ENCODE assay signal across 21 mouse cellular contexts in genomic region chr6:135713716-135714115, GRCm38 (mm10).
DNase-seq lines count a peak whose midpoint lies in the region; ATAC-seq and TF ChIP-seq lines count a peak whose summit lies in the region.
"Had no signal": no experiment of that assay in that cellular context is flagged by ENCODE, and none has a peak within 500 bp of the region (broad histone marks: within the 10 kb centered on the region; RNA-seq: fewer than 3 reads in every experiment).

No protein-coding gene starts in this region.

- 0 out of 2 replicates have a peak, but pooled peaks have one; percentile 10 for ATAC-seq in embryonic facial prominence, embryonic 13.5 days (ENCODE audit: insufficient number of reproducible peaks, insufficient read depth, low FRiP score, low TSS enrichment, low read depth)
- ATAC-seq in lung, postnatal 0 days, result peak; percentile 61
- no peak for ATAC-seq in midbrain, embryonic 13.5 days
- ATAC-seq: CD4-positive, CD25-positive, alpha-beta regulatory T cell, adult 4 months; forebrain, embryonic 13.5 days; forebrain, embryonic 15.5 days had no signal

- no peak for DNase-seq in embryonic facial prominence, embryonic 10.5 days (ENCODE audit: low spot score)
- no peak for DNase-seq in lung, postnatal 0 days (ENCODE audit: low spot score)
- no peak for DNase-seq in lung, postnatal 4 days
- DNase-seq in ES-E14 (ENCODE audit: low read depth, low spot score) (no peak), ZHBTc4 (ENCODE audit: low read depth, low spot score) (peak; percentile 81)
- DNase-seq in right cerebral cortex, postnatal 36 days (ENCODE audit: low spot score in 2 of 2), result no peak
- DNase-seq: adrenal gland, adult 2 months; adrenal gland, postnatal 10 days; adrenal gland, postnatal 25 days; B cell, adult 2 months; cerebellum, adult 11 months; cerebellum, adult 18-20 months; cerebellum, adult 8-10 months; cerebellum, adult 9-11 months; cerebellum, postnatal 25 days had no signal

- in situ Hi-C loops in ES-E14 (cut with MboI; ENCODE audit: low sequenced_read_pairs in 2 of 2, unreplicated experiment in 2 of 2), result no loop called here

- H3K27ac ChIP-seq in embryonic facial prominence, embryonic 13.5 days, result no peak overlapping the region
- no peak overlapping the region for H3K27ac ChIP-seq in embryonic facial prominence, embryonic 10.5 days (replicated peaks)
- no peak overlapping the region for H3K27ac ChIP-seq in lung, postnatal 0 days (ENCODE audit: low read length)
- H3K27ac ChIP-seq in ES-E14 (ENCODE audit: insufficient read depth, low read depth, low read length, poor library complexity, severe bottlenecking), result peak overlapping the region; percentile 90
- H3K27ac ChIP-seq in midbrain, embryonic 13.5 days, result no peak overlapping the region
- H3K27ac ChIP-seq: forebrain, embryonic 13.5 days; forebrain, embryonic 15.5 days had no signal

- H3K4me3 ChIP-seq in embryonic facial prominence, embryonic 13.5 days, result no peak overlapping the region
- no peak overlapping the region for H3K4me3 ChIP-seq in embryonic facial prominence, embryonic 10.5 days
- H3K4me3 ChIP-seq in lung, postnatal 0 days (ENCODE audit: low read depth, low read length), result no peak overlapping the region
- peak overlapping the region in 1 of 2 experiments; percentile 24; a peak in 3 of 4 replicates for H3K4me3 ChIP-seq in ES-E14 (ENCODE audit: insufficient read depth in 1 of 2, low read depth in 1 of 2, low read length in 2 of 2, poor library complexity in 1 of 2, severe bottlenecking in 1 of 2)
- H3K4me3 ChIP-seq in midbrain, embryonic 13.5 days (replicated peaks), result no peak overlapping the region
- H3K4me3 ChIP-seq: forebrain, embryonic 13.5 days; forebrain, embryonic 15.5 days had no signal

- no peaks in the 10 kb centered on the region for H3K36me3 ChIP-seq in embryonic facial prominence, embryonic 13.5 days
- H3K36me3 ChIP-seq in embryonic facial prominence, embryonic 10.5 days (replicated peaks), result no peaks in the 10 kb centered on the region
- no peaks in the 10 kb centered on the region for H3K36me3 ChIP-seq in lung, postnatal 0 days (ENCODE audit: insufficient read depth, low read length)
- H3K36me3 ChIP-seq in ES-E14 (ENCODE audit: control insufficient read depth, insufficient read depth, low read length, poor library complexity, severe bottlenecking), result peaks cover 2% of the 10 kb centered on the region; the same call in 1 of the 2 replicates
- no peaks in the 10 kb centered on the region for H3K36me3 ChIP-seq in midbrain, embryonic 13.5 days
- H3K36me3 ChIP-seq: forebrain, embryonic 15.5 days had no signal

- no peak overlapping the region for H3K4me2 ChIP-seq in embryonic facial prominence, embryonic 13.5 days
- no peak overlapping the region for H3K4me2 ChIP-seq in lung, postnatal 0 days (replicated peaks; ENCODE audit: low read depth, low read length)
- no peak overlapping the region for H3K4me2 ChIP-seq in midbrain, embryonic 13.5 days (replicated peaks)
- H3K4me2 ChIP-seq: forebrain, embryonic 13.5 days; forebrain, embryonic 15.5 days had no signal

- no peak overlapping the region for H3K9ac ChIP-seq in embryonic facial prominence, embryonic 13.5 days
- no peak overlapping the region for H3K9ac ChIP-seq in lung, postnatal 0 days (replicated peaks; ENCODE audit: low read depth)
- peak overlapping the region; percentile 41; the same call in 1 of the 2 replicates for H3K9ac ChIP-seq in ES-E14 (ENCODE audit: insufficient read depth, low read depth, low read length, poor library complexity, severe bottlenecking)
- no peak overlapping the region for H3K9ac ChIP-seq in midbrain, embryonic 13.5 days (replicated peaks)
- H3K9ac ChIP-seq: forebrain, embryonic 13.5 days; forebrain, embryonic 15.5 days had no signal

- no peaks in the 10 kb centered on the region for H3K27me3 ChIP-seq in embryonic facial prominence, embryonic 13.5 days
- no peaks in the 10 kb centered on the region for H3K27me3 ChIP-seq in embryonic facial prominence, embryonic 10.5 days (replicated peaks; ENCODE audit: low read depth, poor library complexity, severe bottlenecking)
- no peaks in the 10 kb centered on the region for H3K27me3 ChIP-seq in lung, postnatal 0 days (replicated peaks; ENCODE audit: insufficient read depth, low read length)
- no peaks in the 10 kb centered on the region for H3K27me3 ChIP-seq in midbrain, embryonic 13.5 days
- H3K27me3 ChIP-seq: CH12.LX; forebrain, embryonic 13.5 days; forebrain, embryonic 15.5 days had no signal

- no peaks in the 10 kb centered on the region for H3K4me1 ChIP-seq in embryonic facial prominence, embryonic 13.5 days
- H3K4me1 ChIP-seq in embryonic facial prominence, embryonic 10.5 days, result no peaks in the 10 kb centered on the region
- H3K4me1 ChIP-seq in lung, postnatal 0 days (ENCODE audit: insufficient read depth, low read depth, low read length), result no peaks in the 10 kb centered on the region
- peaks cover 9 to 17% of the 10 kb centered on the region in 2 experiments; a peak in 3 of 4 replicates for H3K4me1 ChIP-seq in ES-E14 (ENCODE audit: control insufficient read depth in 2 of 2, insufficient read depth in 2 of 2, low read length in 2 of 2, poor library complexity in 1 of 2)
- 0 out of 2 replicates have a peak, but pooled peaks cover 3% of the 10 kb centered on the region for H3K4me1 ChIP-seq in midbrain, embryonic 13.5 days (replicated peaks)
- H3K4me1 ChIP-seq: forebrain, embryonic 13.5 days; forebrain, embryonic 15.5 days had no signal

- TF ChIP-seq EP300 in lung, postnatal 0 days (IDR thresholded peaks at IDR 0.05), result no peak

- no peak for TF ChIP-seq CTCF in lung, postnatal 0 days (IDR thresholded peaks at IDR 0.05)

- H3K9me3 ChIP-seq in embryonic facial prominence, embryonic 13.5 days, result no peaks in the 10 kb centered on the region
- no peaks in the 10 kb centered on the region for H3K9me3 ChIP-seq in embryonic facial prominence, embryonic 10.5 days
- no peaks in the 10 kb centered on the region for H3K9me3 ChIP-seq in lung, postnatal 0 days (ENCODE audit: low read length)
- H3K9me3 ChIP-seq in ES-E14 (ENCODE audit: control insufficient read depth, insufficient read depth, low read depth, low read length), result no peaks in the 10 kb centered on the region
- H3K9me3 ChIP-seq in midbrain, embryonic 13.5 days, result no peaks in the 10 kb centered on the region
- H3K9me3 ChIP-seq: forebrain, embryonic 13.5 days; forebrain, embryonic 15.5 days had no signal

- 67% methylated on average over 8 of the region's 8 CpGs for WGBS in embryonic facial prominence, embryonic 13.5 days
- 75% methylated on average over 8 of the region's 8 CpGs for WGBS in embryonic facial prominence, embryonic 10.5 days
- 64% methylated on average over 8 of the region's 8 CpGs for WGBS in lung, postnatal 0 days
- WGBS in midbrain, embryonic 13.5 days, result 88% methylated on average over 8 of the region's 8 CpGs

TF ChIP-seq in ES-E14, 5 proteins besides CTCF, POLR2A, EP300 and RAD21:
- no peak for TF ChIP-seq MAFK (IDR thresholded peaks at IDR 0.05; ENCODE audit: insufficient read depth, low read depth, low read length)
- no peak for TF ChIP-seq ZNF384 (IDR thresholded peaks at IDR 0.05; ENCODE audit: low read depth, low read length)
- TF ChIP-seq ZC3H11A (IDR thresholded peaks at IDR 0.05; ENCODE audit: borderline replicate concordance, low read depth, low read length), result no peak
- TF ChIP-seq HCFC1 (IDR thresholded peaks at IDR 0.05; ENCODE audit: borderline replicate concordance, insufficient read depth, low read length), result no peak
- no peak for TF ChIP-seq CHD2 (IDR thresholded peaks at IDR 0.05; ENCODE audit: low read depth, low read length)
